Mouse (Mus musculus) fibroblast of lung, adult 2 months (primary cell): Measurements from ENCODE around the gene Nxf7.
"Not testable (repeated sequence)": the region's sequence is repeated elsewhere in the genome, so short reads cannot be mapped to it uniquely, and the experiment has no call there.

Experiments
- DNase-seq: peaks from one replicate; pipeline ENCODE4 v3.0.0-alpha.2; 2011; ENCODE audit warnings: low read depth

The Nxf7 gene

GRCm38 (mm10) chrX:135598677-135599076 is at the start of gene Nxf7:
Gene Nxf7 (minus strand): TSS chrX:135598777.
- no peak for DNase-seq

- no peak for DNase-seq
These were observed 29.0 kb upstream of the Nxf7 start, which contains the start of gene Prame for GRCm38 (mm10) chrX:135627605-135628004. Gene Prame (minus strand): TSS chrX:135627705.

GRCm38 (mm10) chrX:135601298-135602029 is 2.9 kb upstream of the Nxf7 start:
- DNase-seq: not testable (repeated sequence)

GRCm38 (mm10) chrX:135598096-135598495 is 481 bp downstream of the Nxf7 start:
- DNase-seq: no peak

- no peak for DNase-seq
These were observed 22.2 kb downstream of the Nxf7 start for GRCm38 (mm10) chrX:135576412-135576811.

- not testable (repeated sequence) for DNase-seq
These were observed 23.5 kb downstream of the Nxf7 start for GRCm38 (mm10) chrX:135574958-135575628.

- not testable (repeated sequence) for DNase-seq
These were observed 24.2 kb downstream of the Nxf7 start for GRCm38 (mm10) chrX:135574261-135574957.

- not testable (repeated sequence) for DNase-seq
These were observed 29.1 kb downstream of the Nxf7 start for GRCm38 (mm10) chrX:135569467-135569866.

GRCm38 (mm10) chrX:135564934-135565333 is 33.6 kb downstream of the Nxf7 start:
- not testable (repeated sequence) for DNase-seq

- no peak for DNase-seq
These were observed 35.7 kb downstream of the Nxf7 start for GRCm38 (mm10) chrX:135562841-135563240.

GRCm38 (mm10) chrX:135561693-135562092 is 36.9 kb downstream of the Nxf7 start:
- not testable (repeated sequence) for DNase-seq

- DNase-seq: not testable (repeated sequence)
These were observed 37.6 kb downstream of the Nxf7 start for GRCm38 (mm10) chrX:135560933-135561332.

GRCm38 (mm10) chrX:135559665-135560064 is 38.9 kb downstream of the Nxf7 start:
- DNase-seq: not testable (repeated sequence)
